Mouse (Mus musculus) lung, postnatal 0 days (tissue): ENCODE data around the gene Cyb5d2. TPM values are rescaled to one million over a fixed set of nuclear protein-coding genes. Genes with fewer than 3 reads are reported as not detected.

Source experiments
- ATAC-seq: fragments of 200-750 bp; cut with Nextera tagmentation; 2 replicates; pipeline ENCODE4 v1.8.0; 2017; ENCODE audit warnings: moderate library complexity
- DNase-seq: peaks from one replicate; pipeline ENCODE4 v3.0.0-alpha.2; 2016; ENCODE audit warnings: low spot score
- H3K27ac ChIP-seq: fragments of 300-500 bp; sonication (generic); 2 replicates; pipeline ENCODE4 v1.5.1; 2014; ENCODE audit warnings: antibody characterized with exemption, mild to moderate bottlenecking, low read length, mixed read lengths
- H3K27me3 ChIP-seq: fragments of 300-500 bp; sonication (generic); replicated peaks from 2 replicates; pipeline ENCODE4 v1.6.1; 2014; ENCODE audit warnings: low read length, mixed read lengths; ENCODE audit not compliant: insufficient read depth
- H3K36me3 ChIP-seq: fragments of 300-500 bp; sonication (generic); 2 replicates; pipeline ENCODE4 v1.6.1; 2014; ENCODE audit warnings: low read length, mixed read lengths; ENCODE audit not compliant: insufficient read depth
- H3K4me1 ChIP-seq: fragments of 300-500 bp; sonication (generic); 2 replicates; pipeline ENCODE4 v1.6.1; 2014; ENCODE audit warnings: antibody characterized with exemption, low read depth, low read length, mixed read lengths; ENCODE audit not compliant: insufficient read depth
- H3K4me2 ChIP-seq: fragments of 300-500 bp; sonication (generic); replicated peaks from 2 replicates; pipeline ENCODE4 v1.6.1; 2014; ENCODE audit warnings: low read depth, mild to moderate bottlenecking, low read length, moderate library complexity, mixed read lengths
- H3K4me3 ChIP-seq: fragments of 300-500 bp; sonication (generic); 2 replicates; pipeline ENCODE4 v1.5.1; 2014; ENCODE audit warnings: low read depth, low read length
- H3K9ac ChIP-seq: fragments of 300-500 bp; sonication (generic); replicated peaks from 2 replicates; pipeline ENCODE4 v1.6.1; 2014; ENCODE audit warnings: low read depth, mild to moderate bottlenecking
- H3K9me3 ChIP-seq: fragments of 300-500 bp; sonication (generic); 2 replicates; pipeline ENCODE4 v1.6.1; 2016; ENCODE audit warnings: low read length, mixed read lengths
- CTCF ChIP-seq: IDR thresholded peaks from 2 replicates; pipeline ENCODE4 v1.5.1; 2016; ENCODE audit warnings: antibody characterized with exemption, mild to moderate bottlenecking
- EP300 ChIP-seq: IDR thresholded peaks from 2 replicates; pipeline ENCODE4 v1.6.1; 2016; ENCODE audit warnings: antibody characterized with exemption, mild to moderate bottlenecking, control low read depth
- WGBS: fragments of 180-500 bp; shearing (Covaris S2); extraction: QIAGEN DNeasy Blood & Tissue Kit; methylation state at CpG from one replicate; pipeline ENCODE4 v1.1.7; 2014; 5-methylcytosine and 5-hydroxymethylcytosine counted together
- polyA plus RNA-seq: library from polyadenylated mRNA; unstranded; fragments of >200 nt; fragmentation: Nextera tagmentation; extraction: Ambion mirVana; gene quantifications from 2 replicates; pipeline ENCODE4 v1.2.1, GENCODE M21; 2015

The Cyb5d2 gene
- polyA plus RNA-seq, 1 experiment from 2014 or later: 7.1 TPM

GRCm38 (mm10) chr11:72733736-72734135 lies 62.2 kb downstream of the Cyb5d2 start:
- H3K27me3 ChIP-seq: no peaks in the 10 kb centered on the region
- no peak overlapping the region for H3K4me2 ChIP-seq
- no peak for ATAC-seq
- no peak for TF ChIP-seq CTCF
- no peak for TF ChIP-seq EP300
- no peaks in the 10 kb centered on the region for H3K4me1 ChIP-seq
- no peak overlapping the region for H3K4me3 ChIP-seq
- H3K27ac ChIP-seq: no peak overlapping the region
- no peak for DNase-seq
- H3K36me3 ChIP-seq: peaks cover 18% of the 10 kb centered on the region; the same call in 1 of the 2 replicates
- WGBS: 84% methylated on average over 3 of the region's 3 CpGs
- no peaks in the 10 kb centered on the region for H3K9me3 ChIP-seq
- no peak overlapping the region for H3K9ac ChIP-seq

Other genes with a start within 250 kb of the Cyb5d2 start
- 0.06 and 0.12 TPM in 2 replicates for gene Spns3, start 245.6 kb downstream of the Cyb5d2 start, polyA plus RNA-seq
- gene Ube2g1, start 188.9 kb downstream of the Cyb5d2 start, polyA plus RNA-seq: 44.9 and 48.4 TPM in 2 replicates
- gene Ankfy1, start 106.1 kb downstream of the Cyb5d2 start, polyA plus RNA-seq: 7.9 and 9.4 TPM in 2 replicates
- 9.6 and 10.6 TPM in 2 replicates for gene Zzef1, start 84 bp upstream of the Cyb5d2 start, polyA plus RNA-seq
- gene Atp2a3, start 165.0 kb upstream of the Cyb5d2 start, polyA plus RNA-seq: 30.7 and 33.1 TPM in 2 replicates
- 1.9 and 2.1 TPM in 2 replicates for gene P2rx1, start 203.0 kb upstream of the Cyb5d2 start, polyA plus RNA-seq
- 5.4 and 6.1 TPM in 2 replicates for gene Camkk1, start 222.9 kb upstream of the Cyb5d2 start, polyA plus RNA-seq